Mouse (Mus musculus) induced T-regulatory cell, adult 2 months (primary cell): ENCODE measurements at regions not wholly inside any gene's neighbourhood (a gene's known extent, or its start where the extent isn't known, plus 50 kb on each side); places are given as distances from the start of the nearest gene placed in this dataset.

ENCODE experiments used
- DNase-seq: peaks from one replicate; pipeline ENCODE4 v3.0.0-alpha.2; 2012; ENCODE audit warnings: low read depth

DNA sequence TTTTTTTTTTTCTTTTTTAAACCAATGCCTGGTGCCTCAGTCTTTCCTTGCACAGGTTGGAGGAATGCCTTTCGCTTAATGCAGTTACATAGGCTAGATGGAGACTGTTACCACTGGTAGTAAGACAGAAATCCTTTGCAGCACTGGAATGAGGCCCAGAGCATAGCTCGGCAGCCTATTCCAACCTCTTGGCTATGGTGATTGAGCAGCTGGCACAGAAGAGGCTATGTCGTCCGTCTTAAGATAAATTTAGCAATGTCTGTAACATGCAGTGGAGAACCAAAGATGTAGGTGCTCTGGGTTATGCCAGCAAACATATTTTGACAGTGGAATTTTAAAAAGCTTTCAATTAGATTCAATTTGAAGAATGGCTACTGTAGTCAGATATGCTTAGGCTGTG is 343.2 kb upstream of the Fam98a start:
- DNase-seq: no peak

DNA sequence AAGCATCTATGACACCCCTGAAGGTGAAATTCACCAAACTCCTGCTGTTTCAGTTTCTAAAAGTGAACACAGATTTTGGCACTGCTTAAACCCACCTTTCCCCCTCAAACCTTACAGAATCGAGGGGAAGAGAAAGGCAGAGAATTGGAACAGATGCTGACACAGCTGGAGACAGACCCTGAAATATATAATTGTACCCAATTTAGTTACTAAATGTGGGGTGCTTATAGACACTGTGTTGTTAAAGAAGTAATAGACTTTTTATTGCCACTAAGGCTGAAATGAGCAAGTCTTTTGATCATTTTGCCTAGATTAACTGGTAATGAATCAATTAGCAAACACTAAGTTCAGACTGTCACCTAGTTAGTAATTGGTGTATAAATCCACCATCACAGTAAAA is 341.8 kb upstream of the Fam98a start:
- DNase-seq: no peak

DNA sequence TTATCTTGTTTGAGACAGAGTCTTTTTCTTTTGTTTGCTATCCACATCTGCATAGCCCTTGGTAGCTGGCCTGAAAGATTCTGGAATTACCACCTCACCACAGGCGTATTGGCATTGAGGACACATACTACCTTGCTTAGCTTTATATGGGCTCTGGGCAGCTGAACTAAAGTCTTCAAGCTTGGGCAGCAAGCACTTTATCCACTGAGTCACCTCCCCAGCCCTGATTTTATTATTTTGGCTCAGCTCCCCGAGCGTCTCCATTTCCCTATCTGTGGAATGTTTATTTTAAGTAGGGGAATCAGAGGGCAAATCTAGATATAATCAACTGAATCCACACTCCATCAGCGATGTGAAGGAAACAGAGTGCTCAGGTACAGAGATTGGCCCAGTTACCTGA is 340.4 kb upstream of the Fam98a start:
- DNase-seq: no peak

DNA sequence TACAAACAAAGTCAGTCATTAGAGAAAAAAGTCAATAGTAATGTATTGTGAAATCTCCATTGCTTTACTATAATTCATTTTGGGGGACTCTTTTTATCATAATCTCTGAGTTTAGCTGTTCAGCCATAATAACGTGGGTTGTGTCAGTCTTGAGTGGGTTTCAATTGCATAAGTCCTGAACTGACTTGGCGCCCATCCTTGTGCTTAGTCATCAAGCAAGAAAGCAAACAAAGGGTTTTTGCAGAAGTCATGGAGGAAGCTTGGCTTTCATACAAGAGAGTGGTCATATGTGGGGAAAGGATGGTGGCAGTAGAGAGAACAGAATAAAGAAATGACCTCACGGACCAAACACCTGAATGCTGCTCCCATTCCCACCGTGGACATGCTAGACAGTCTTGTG is 339.8 kb upstream of the Fam98a start:
- DNase-seq: no peak

DNA sequence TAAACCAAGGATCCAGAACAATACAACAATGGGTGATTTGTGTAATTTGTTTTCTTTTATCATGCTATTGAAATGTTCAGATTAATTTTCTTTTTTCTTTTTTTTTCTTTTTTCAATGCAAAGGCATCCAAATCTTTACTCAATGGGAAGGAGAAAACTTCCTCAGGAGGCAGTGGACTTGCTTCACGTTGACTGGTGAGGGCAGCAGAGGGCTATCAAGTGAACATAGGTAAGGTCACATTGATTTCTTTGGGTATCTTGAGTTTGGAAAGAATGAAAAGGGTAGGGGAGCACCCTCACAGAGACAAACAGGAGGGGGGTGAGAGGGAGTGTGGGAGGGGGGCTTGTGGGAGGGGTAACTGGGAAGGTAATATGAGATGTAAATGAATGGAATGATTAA is 326.1 kb upstream of the Fam98a start:
- DNase-seq: no peak

DNA sequence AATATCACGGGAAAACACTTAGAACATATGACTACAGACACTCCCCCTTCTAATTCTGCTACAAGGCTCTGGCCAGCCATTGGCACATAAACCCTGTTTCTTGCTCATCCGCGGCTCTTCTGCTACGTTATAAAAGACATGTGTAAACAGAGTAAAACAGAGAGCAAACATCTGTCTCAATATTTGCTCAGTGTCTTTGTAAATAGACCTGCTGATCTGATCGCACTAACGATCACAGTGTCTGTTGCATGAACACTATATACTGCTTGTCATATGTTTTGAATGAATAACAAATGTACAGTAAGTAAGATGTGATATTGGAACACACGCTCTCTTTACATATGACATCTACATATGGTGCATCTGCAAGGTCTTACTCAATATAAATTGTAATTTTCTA is 325.1 kb upstream of the Fam98a start:
- DNase-seq: no peak

DNA sequence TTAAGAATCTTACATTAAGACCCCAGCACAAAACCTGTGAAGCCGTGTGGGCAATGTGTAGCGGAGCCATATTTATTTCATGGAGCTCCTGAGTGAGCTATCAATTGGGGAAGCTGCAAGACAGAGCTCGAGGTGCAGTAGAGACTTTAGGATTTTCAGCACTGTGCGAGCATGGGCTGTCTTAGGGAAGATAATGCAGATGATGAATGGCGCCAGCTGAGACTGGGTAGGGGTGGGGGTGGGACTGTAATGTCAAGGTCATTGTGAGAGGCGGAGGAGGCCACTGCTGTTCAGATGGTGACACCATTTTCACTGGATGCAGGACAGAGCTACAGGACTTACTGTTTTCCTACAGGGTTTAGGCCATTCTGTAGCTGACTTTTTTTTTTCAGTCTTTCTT is 322.8 kb upstream of the Fam98a start:
- no peak for DNase-seq

DNA sequence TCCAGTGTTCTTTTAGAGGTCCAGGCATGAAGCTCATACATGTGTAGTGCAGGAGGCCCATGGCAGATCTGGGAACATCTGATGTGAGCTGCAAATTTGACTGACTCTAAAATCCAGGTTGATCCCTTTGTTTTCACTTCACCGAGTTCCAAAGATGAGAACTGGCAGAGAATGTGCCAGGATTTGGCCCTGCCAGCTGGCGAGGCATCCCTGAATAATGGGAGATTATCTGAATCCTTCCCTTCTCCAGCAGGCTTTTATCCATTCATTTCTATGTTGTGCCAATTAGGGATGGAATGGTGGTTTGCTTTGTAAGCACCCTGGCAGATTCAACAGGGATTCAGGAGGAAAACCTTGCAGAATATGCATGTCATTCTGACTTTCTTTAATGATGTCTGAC is 318.7 kb upstream of the Fam98a start:
- DNase-seq: no peak

DNA sequence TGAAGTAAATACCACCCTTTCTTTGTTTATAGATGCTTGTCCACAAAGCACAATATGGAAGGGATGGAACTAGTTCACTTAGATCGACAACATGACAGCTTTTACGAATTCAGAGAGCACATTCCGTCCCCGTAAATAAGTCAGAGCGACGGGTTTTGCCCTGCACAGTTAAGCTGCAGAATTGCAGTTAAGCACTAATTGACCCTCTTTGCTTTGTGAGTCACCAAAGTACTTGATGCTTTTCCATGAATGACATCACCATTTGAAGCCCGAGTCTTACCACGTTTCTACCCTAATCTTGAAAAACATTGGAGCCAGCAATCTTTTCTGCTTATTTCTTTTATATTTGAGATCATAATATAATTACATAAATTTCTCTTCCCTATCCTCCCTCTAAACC is 305.3 kb upstream of the Fam98a start:
- DNase-seq: no peak

DNA sequence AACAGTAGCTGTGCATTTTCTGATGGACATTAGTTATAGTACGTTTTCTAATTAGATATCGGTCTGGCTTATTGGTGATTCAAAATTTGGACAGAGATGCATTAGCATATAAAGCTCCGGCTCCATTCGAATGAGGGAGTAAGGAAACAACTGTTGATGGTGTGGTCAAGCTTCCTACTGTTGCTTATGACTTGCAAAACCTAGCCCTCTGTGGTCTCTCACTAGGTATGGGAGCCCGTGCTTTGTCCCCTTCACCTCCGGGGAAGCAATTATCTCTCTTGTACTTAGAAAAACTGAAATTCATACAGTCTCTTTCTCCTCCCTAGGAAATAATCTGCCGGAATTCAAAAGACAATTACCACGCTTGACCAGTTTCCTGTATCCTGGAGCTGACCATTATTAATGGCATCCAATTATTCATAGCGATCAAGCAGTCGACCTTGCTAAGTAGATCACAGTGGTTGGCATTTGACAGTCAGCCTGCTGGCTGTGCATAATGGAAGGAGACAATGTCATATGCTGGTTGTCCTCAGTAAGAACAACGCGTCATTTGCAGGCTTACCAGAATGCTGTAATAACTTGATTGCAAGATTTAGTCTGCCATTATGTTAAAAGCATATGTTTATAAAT is 264.4 kb upstream of the Fam98a start:
- no peak for DNase-seq

DNA sequence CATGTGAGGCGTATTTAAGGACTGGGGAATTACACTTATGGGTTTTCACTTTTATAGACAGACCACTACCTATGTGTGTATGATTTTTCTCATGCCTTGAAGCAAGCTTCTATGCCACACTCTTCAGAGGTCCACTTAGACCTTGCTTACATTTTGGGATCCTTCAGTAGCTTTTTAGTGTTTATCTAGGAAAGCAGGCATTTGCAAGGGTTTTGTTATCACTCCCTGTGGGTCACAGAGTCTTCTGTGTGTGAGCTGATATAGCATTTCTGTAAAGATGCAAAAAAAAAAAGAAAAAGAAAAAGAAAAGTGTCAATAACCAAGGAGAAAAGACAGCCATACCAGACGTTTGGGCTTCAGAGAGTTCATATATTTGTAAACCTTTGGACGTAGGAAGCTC is 260.4 kb upstream of the Fam98a start:
- no peak for DNase-seq

DNA sequence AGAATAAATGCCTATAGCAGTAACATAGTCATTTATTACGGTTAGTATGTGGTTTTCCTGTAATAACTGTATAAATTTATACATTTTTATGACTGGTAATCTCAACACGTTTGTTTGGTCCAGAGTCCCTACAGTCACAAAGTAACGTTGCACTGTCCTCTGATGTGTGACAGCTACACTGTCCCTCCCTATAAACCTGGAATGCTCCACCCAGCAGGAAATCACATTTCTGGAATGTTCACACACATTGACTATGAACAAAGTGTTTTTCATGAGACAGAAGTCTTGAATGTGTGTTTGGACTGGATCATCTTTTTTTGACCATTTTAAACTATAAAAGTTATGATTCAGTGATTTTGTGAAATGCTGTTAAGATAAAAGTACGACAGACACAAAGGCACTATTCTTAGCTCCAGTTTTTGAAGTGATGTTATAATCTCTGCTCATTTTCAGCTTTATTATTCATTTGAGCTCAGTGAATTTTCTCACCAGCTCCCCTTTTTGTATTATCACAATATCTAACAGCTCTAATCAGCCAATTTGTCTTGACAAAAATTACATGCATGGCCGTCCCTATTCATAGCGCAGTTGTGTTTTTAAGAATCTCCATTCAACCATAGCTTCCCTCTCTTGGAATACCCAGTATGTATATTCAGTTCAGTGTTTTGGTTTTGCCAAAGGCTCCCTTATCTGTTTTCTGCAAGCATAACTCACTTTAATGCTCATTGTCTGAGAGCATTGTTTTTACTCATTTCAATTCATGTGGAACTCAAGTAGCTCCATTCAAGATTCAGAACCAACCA is 257.0 kb upstream of the Fam98a start:
- DNase-seq: no peak

DNA sequence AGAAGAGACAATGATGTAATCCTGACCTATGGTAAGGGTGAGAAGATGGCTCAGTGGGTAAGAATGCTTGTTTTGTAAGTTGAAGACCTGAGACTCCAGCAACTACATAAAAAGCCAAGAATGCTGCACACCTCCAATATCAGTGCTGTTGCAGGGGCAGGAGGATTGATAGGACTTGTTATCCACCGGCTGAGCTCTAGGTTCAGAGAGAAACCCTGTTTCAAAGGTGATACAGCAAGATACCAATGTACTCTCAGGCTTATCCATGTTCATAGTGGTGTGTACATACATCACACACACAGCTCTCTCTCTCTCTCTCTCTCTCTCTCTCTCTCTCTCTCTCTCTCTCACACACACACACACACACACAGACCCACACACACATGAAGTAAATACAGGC is 256.3 kb upstream of the Fam98a start:
- DNase-seq: no peak

DNA sequence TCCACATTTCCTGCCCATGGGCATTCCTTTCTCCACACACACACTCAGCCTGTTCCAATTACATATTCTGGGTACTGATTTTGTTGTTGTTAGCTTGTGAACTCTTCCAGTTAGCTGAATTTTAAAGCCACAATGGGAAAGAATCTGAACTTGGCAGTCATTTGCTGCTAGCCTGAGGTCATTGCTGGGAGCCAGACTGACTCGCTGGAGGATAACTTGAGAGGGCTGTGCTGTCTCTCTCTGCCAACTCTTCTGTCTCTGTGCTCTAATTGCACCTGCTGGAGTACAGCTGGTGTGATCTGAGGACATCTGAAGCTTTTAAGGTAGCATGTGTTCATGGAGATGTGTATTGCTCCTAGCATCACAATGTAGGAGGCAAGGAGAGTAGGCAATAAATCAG is 252.6 kb upstream of the Fam98a start:
- no peak for DNase-seq

DNA sequence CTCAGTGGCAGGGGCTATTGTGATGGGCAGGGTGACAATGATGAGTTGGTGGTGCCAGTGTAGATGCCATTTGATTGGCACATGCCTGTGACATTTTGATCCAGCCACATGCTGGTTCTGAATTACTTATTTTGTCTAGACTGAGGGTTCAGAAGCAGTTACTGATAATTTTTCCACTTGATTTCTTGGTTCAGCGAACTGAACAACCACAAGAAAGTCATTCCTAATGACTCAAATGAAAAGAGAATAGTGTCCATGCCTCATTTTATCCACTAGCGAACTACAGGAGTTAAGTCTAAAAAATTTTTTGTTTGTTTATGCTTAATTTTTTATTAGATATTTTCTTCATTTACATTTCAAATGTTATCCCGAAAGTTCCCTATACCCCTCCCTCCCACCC is 244.6 kb upstream of the Fam98a start:
- no peak for DNase-seq

DNA sequence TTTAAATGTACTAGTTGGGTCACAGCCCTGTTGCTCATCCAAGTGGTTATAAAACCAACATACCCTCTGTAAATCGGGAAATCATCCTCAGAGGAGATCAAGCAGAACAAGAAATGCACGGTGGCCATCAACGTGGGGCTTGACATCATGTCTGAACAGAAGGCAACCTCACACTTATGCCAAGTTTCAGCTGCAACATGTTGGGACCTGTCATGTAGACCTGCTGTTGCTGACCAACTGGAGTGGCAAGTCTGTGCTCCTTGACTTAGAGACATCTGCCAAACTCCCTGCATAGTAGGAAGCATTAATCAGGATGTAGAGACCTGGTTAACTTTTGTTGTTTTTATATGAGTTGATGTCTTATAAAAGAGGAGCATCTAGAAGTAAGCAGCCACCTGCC is 244.0 kb upstream of the Fam98a start:
- no peak for DNase-seq

DNA sequence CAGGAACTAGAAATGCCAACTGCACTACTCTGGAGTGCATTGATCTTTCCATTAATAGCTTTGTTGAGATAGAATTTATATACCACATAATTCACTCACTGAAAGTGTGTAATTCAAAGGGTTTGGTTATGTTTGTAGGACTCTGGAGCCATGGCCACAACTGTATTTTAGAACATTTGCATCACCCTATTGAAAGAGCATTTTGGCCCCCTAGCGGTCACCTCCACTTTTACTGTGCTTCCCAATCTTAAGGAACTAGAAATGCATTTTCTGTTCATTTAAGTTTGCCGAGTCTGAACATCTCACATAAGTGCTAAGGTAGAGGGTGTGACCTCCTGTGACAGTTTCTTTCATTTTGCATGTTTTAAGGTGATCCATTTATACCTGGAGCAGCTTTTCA is 228.0 kb upstream of the Fam98a start:
- DNase-seq: no peak

DNA sequence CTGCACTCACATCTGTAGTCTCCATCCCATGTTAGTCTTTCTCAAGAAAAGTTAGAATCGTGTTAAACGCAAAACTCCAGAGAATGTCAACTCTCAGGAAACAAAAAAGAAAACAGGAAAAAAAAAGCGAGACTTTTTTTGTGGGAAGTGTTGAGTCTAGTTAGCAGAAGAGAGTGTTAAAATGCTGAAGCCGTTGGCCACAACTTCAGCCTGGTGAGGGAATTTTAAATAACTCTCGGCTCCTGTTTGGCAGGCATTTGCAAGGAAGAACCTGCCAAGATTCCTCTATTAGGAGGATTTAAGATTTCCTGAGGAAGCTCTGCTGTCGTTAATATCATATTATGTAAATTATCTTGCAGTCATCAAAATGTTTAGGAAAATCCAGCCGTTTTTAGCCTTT is 224.9 kb upstream of the Fam98a start:
- DNase-seq: no peak

DNA sequence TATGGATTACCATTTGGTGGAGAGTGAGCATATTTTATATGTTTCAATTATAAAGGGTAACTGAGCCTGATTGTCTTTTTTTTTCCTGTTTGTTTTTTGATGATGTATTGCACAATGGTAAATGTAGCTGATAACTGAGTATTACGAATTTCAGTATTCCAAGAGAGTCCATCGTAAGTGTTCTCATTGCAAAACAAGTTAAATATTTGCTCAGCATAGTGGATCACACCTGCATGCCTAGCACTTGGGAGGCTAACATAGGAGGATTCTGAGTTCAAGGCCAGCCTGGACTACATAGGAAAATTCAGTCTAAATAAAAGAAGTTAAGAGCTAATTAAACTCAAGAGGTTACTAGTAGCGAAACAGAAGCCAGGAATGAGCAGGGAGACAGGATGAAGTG is 223.8 kb upstream of the Fam98a start:
- DNase-seq: no peak

DNA sequence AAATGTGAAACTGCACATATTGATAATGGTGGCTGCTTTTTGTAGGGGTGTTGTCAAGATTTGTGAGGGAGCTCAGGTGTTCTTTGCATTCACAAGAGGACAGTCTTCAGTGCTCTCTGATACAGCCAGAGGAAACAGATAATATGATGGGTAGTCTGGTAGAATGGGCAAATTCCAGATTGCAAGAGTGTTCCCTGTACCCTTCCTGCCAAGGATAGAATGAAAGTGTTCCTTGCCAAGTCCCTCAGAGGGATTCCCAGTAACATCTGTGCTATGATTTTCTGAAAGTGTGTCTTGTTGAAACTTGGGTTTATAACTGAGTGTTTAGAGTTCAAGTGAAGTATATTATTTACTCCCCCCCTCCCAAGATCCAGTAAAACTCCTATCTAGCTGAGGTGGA is 221.1 kb upstream of the Fam98a start:
- DNase-seq: no peak

DNA sequence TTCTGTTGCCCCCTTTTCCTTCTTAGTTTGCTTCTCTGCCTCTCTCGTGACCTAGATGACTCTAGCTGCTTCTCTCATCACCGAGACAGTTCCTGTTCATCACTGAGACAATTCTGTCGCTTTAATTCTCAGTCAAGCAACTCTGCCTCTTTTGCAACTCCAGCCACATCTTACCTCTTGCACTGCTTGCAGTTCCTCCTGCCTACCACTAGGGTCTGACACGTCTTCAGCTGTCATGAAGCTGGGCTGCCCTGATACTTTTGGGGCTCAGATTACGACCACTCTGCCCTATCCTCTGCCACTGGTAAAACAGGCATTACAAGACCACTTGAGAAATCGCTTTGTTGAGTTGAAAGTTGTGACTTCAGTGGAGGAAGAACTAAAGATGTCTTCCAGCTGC is 216.9 kb upstream of the Fam98a start:
- DNase-seq: no peak

DNA sequence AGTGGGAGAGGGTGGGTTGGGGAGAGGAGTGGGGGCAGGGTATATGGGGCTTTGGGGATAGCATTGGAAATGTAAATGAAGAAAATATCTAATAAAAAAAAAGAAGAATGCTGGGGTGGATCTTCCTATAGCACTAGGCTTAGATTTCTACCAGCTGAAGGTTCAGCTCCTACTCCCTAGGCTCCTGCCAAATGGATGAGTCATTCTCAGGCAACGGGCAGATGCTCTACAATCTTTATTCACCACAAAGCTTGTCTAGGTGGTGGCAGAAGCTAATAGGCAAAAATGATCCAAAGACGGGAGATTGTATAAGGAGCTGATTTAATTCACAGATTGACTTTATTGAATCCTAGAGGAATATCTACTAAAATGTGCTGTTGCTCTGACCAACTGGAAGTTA is 211.6 kb upstream of the Fam98a start:
- no peak for DNase-seq

DNA sequence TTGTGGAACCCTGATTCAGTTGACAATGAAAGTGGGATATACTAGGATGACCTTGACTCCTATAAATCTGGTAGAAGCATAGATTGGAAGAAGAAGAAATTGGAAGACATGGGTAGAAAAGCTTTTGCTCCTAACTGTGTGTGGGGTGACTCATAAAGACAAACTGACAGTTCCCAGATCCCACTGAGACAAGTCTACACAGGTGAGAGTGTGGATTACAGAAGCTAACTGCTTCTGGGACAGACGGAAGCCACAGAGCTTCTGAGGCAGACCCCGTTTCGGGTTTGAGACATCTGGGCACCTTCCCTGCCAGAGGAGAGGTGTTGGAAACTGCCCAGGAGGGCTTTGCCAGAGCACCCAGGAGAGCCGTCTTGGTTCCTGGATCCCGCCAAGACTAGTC is 204.7 kb upstream of the Fam98a start:
- no peak for DNase-seq

DNA sequence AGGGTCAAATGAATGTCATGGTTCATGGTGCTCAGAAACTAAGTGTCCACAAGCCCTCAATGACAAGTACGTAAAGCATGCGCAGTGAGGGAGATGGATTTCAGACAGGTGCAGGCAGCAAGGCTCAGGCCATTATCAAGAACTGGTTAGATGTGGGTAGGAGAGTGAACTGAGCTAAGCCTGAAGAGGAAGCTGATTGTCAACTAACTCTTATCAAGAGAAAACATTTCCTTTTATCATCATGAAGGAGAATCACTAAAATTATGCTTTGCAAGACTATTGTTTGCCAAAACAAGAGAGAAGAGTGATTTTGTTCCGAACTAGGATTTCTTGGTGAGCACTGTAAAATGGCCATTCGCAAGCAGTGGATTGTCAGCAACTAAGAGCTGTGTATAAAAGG is 164.7 kb upstream of the Fam98a start:
- DNase-seq: no peak
